Mouse (Mus musculus) thymus, adult 2 months (tissue): Measurements from ENCODE around the gene Nxnl1. TPM values are rescaled to one million over a fixed set of nuclear protein-coding genes. Genes with fewer than 3 reads are reported as not detected.

Experiments used
- DNase-seq: peaks from one replicate; pipeline ENCODE4 v3.0.0; 2021
- H3K27ac ChIP-seq: fragments of 200-500 bp; 2 replicates; pipeline ENCODE4 v1.5.1; 2012; ENCODE audit warnings: low read length, control low read depth; ENCODE audit not compliant: control insufficient read depth, insufficient read depth
- H3K27me3 ChIP-seq: fragments of 200-500 bp; 2 replicates; pipeline ENCODE4 v1.6.1; 2012; ENCODE audit warnings: mild to moderate bottlenecking, low read length, moderate library complexity, mixed read lengths; ENCODE audit not compliant: control insufficient read depth, insufficient read depth
- H3K36me3 ChIP-seq: fragments of 200-500 bp; 2 replicates; pipeline ENCODE4 v1.6.1; 2012; ENCODE audit warnings: mild to moderate bottlenecking, low read length, moderate library complexity; ENCODE audit not compliant: control insufficient read depth, insufficient read depth
- H3K4me1 ChIP-seq: fragments of 200-500 bp; replicated peaks from 2 replicates; pipeline ENCODE4 v1.6.1; 2012; ENCODE audit warnings: low read length; ENCODE audit not compliant: control insufficient read depth, insufficient read depth
- H3K4me3 ChIP-seq: fragments of 200-500 bp; 2 replicates; pipeline ENCODE4 v1.5.1; 2012; ENCODE audit warnings: mild to moderate bottlenecking, low read length, control low read depth, moderate library complexity; ENCODE audit not compliant: control insufficient read depth, insufficient read depth
- CTCF ChIP-seq: fragments of 200-500 bp; IDR thresholded peaks from 2 replicates; pipeline ENCODE4 v1.5.1; 2012; ENCODE audit warnings: mild to moderate bottlenecking, control low read depth, low read length, moderate library complexity, borderline replicate concordance; ENCODE audit not compliant: control insufficient read depth, poor library complexity, insufficient read depth; ENCODE audit errors: extremely low read depth
- POLR2A ChIP-seq: fragments of 200-500 bp; IDR thresholded peaks from 2 replicates; pipeline ENCODE4 v1.6.1; 2012; ENCODE audit warnings: mild to moderate bottlenecking, low read length, control low read depth, moderate library complexity; ENCODE audit not compliant: control insufficient read depth, poor library complexity, insufficient read depth; ENCODE audit errors: extremely low read depth
- WGBS: fragments of 180-500 bp; shearing (Covaris S2); methylation state at CpG from one replicate; pipeline ENCODE4 v1.1.7; 2018; 5-methylcytosine and 5-hydroxymethylcytosine counted together
- polyA plus RNA-seq: library from polyadenylated mRNA; depleted of rRNA; stranded (reverse); fragments of >200 nt; gene quantifications from 2 replicates; pipeline ENCODE4 v1.2.3, GENCODE M21; 2012

The Nxnl1 gene
- polyA plus RNA-seq, 1 experiment, result 0.05 TPM

GRCm38 (mm10) chr8:71595862-71596261 lies 29.5 kb upstream of the Nxnl1 start:
- Histone ChIP-seq H3K27me3 (no peaks in the 10 kb centered on the region), H3K27ac (no peak overlapping the region), H3K4me1 (peaks cover 42% of the 10 kb centered on the region), H3K36me3 (no peaks in the 10 kb centered on the region), H3K4me3 (no peak overlapping the region)
- 20% methylated on average over 27 of the region's 27 CpGs for WGBS
- TF ChIP-seq CTCF (peak; percentile 100), POLR2A (no peak)
- peak; percentile 92 for DNase-seq

GRCm38 (mm10) chr8:71594324-71594722 lies 27.9 kb upstream of the Nxnl1 start:
- Histone ChIP-seq H3K27me3 (no peaks in the 10 kb centered on the region), H3K36me3 (no peaks in the 10 kb centered on the region), H3K4me3 (no peak overlapping the region), H3K4me1 (peaks cover 56% of the 10 kb centered on the region), H3K27ac (no peak overlapping the region)
- no peak for DNase-seq
- no peak for TF ChIP-seq CTCF
- no peak for TF ChIP-seq POLR2A
- WGBS, result 100% methylated on average over 4 of the region's 4 CpGs

- DNase-seq, result no peak
- H3K27me3 ChIP-seq, result no peaks in the 10 kb centered on the region
- no peaks in the 10 kb centered on the region for H3K36me3 ChIP-seq
- no peak overlapping the region for H3K27ac ChIP-seq
- WGBS, result 95% methylated on average over 8 of the region's 8 CpGs
- H3K4me3 ChIP-seq, result no peak overlapping the region
- peaks cover 61% of the 10 kb centered on the region for H3K4me1 ChIP-seq
- TF ChIP-seq CTCF (no peak), POLR2A (no peak)
Observed at GRCm38 (mm10) chr8:71593556-71594323, 27.3 kb upstream of the Nxnl1 start.

GRCm38 (mm10) chr8:71592374-71593170 lies 26.2 kb upstream of the Nxnl1 start:
- Histone ChIP-seq H3K4me1 (peaks cover 67% of the 10 kb centered on the region), H3K4me3 (peak overlapping the region; percentile 76), H3K36me3 (no peaks in the 10 kb centered on the region), H3K27me3 (no peaks in the 10 kb centered on the region), H3K27ac (peak overlapping the region; percentile 94)
- DNase-seq, result peak; percentile 82
- WGBS, result 3% methylated on average over 60 of the region's 60 CpGs
- 0 out of 2 replicates have a peak, but pooled peaks have one; percentile 23 for TF ChIP-seq POLR2A
- TF ChIP-seq CTCF, result no peak

- Histone ChIP-seq H3K27me3 (no peaks in the 10 kb centered on the region), H3K27ac (peak within 1 kb of the TSS; percentile 94), H3K4me3 (peak within 1 kb of the TSS; percentile 76), H3K4me1 (peaks cover 59% of the 10 kb centered on the region), H3K36me3 (no peaks in the 10 kb centered on the region)
- DNase-seq, result peak; percentile 94
- TF ChIP-seq POLR2A (peak; percentile 92), CTCF (no peak)
- WGBS, result under 1% methylated on average over 71 of the region's 71 CpGs
Observed at GRCm38 (mm10) chr8:71591471-71592373, 25.3 kb upstream of the Nxnl1 start, which contains the start of gene Pgls. Gene Pgls, plus strand, starts transcription at chr8:71592176.

GRCm38 (mm10) chr8:71591017-71591416 lies 24.6 kb upstream of the Nxnl1 start:
- no peak for TF ChIP-seq CTCF
- no peak for TF ChIP-seq POLR2A
- Histone ChIP-seq H3K36me3 (no peaks in the 10 kb centered on the region), H3K4me3 (peak overlapping the region; percentile 76), H3K27me3 (no peaks in the 10 kb centered on the region), H3K27ac (peak overlapping the region; percentile 94), H3K4me1 (peaks cover 52% of the 10 kb centered on the region)
- 3% methylated on average over 5 of the region's 5 CpGs for WGBS
- DNase-seq, result no peak
